Mouse (Mus musculus) c-Kit-positive CD71-positive TER-119-positive erythroid progenitor cells, embryonic 14.5 days (primary cell): ENCODE measurements at regions not wholly inside any gene's neighbourhood (a gene's known extent, or its start where the extent isn't known, plus 50 kb on each side); places are given as distances from the start of the nearest gene placed in this dataset.

ENCODE experiments used
- DNase-seq: peaks from one replicate; pipeline ENCODE4 v3.0.0-alpha.2; 2013; ENCODE audit warnings: low spot score

DNA sequence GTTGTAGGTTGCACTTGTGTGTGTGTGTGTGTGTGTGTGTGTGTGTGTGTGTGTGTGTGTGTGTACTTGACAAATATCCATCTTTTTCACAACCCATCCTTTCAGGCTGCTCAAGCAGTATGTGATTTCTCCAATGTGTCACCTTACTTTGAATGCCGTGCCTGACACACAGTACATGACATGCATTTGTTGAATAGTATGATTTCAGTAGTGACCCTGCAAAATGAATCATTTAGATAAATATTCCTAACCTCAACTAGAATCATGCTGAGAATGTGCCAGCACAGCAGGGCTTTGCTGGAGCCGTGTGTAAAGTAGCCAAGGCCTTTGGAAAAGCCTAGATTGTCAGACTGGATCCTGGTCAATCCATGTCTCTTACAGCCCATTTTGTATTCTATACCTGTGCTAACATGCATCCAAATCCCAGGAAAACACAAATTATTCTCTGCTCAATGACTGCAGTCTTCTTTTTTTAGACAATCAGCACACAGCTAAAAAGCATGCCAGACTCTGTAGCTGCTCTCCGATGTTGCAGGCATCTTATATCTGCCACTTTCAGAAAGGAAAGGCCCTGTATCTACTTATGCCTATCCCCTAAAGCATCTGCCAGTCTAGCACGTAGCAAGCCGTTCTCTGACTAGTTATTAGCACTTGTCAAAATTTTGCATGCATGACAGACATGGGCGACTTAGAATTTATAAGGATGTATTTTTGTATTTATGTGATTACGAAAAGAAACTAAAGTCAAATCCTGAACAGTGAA, 60.0 kb upstream of the Gpr141 start:
- no peak for DNase-seq

DNA sequence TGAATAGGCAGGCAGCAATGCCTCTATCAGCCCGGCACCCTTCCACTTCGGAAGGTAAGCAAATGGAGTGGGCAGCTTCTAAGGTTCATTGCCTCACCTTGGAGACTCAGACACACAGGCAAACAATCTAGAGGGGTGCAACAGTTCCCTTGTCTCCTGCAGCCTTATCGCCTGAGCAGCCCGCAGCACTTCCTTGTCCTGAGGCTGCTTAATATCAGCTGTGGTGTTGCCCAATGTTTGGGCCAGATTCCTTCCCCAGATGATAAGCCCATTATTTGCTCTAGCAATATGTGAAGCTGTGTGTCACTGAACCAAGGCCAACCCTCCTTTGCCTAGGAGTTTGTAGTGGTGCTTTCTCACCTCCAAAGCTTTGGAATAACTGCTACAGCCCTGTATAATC, 58.8 kb upstream of the Gpr141 start:
- no peak for DNase-seq

DNA sequence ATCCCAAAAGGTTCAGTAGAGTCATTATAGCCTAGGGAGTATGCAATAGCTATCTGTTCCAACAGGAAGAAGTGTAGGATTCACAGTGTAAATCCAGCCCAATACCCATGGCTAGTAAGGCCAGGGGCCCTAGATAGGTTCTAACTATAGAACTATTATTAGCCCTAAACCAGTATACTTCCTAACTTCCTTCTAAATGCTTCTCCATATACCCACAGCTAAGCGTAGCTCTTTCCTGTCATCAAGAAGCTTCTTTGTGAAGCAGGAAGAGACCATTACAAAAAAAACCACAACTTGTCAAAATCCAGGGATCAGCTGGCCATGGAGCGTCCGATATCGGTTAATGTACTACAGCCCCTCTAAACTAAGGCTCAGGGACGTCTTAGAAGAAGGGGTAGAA, 57.7 kb upstream of the Gpr141 start:
- no peak for DNase-seq

DNA sequence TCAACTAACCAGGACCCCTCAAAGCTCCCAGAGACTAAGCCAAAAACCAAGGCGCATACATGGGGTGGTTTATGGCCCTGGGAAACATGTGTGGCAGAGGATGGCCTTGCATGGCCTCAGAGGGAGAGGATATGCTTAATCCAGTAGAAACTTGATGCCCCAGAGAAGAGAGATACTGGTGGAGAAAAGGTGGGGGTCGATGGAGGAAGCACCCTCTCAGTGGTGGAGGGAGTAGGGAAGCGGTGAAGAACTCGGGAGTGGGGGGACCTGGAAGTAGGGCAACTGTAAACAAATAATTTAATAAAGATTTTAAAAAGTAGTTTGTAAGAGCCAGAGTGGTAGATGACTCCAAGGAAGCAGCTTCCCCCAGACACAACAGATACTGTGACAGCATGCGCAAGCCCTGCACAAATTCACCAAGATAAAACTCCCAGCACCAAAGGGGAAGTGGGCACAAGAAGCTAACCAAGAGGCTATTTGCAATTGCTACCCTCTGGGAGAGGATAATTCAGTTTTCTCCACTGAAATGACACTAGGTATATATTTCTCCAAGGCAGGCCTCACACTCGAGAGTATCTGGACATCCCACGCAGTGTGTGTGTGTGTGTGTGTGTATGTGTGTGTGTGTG, 50.7 kb upstream of the Gpr141 start:
- DNase-seq: no peak
